Mouse (Mus musculus) layer of hippocampus, adult 9-11 months (tissue): ENCODE measurements around the gene Prss32.
"Not testable (repeated sequence)": the region's sequence is repeated elsewhere in the genome, so short reads cannot be mapped to it uniquely, and the experiment has no call there.

Experiments used
- DNase-seq: peaks from one replicate; pipeline ENCODE4 v3.0.0; 2022

The Prss32 gene

GRCm38 (mm10) chr17:23843141-23843811, 379 bp upstream of the Prss32 start:
- DNase-seq = no peak

DNA sequence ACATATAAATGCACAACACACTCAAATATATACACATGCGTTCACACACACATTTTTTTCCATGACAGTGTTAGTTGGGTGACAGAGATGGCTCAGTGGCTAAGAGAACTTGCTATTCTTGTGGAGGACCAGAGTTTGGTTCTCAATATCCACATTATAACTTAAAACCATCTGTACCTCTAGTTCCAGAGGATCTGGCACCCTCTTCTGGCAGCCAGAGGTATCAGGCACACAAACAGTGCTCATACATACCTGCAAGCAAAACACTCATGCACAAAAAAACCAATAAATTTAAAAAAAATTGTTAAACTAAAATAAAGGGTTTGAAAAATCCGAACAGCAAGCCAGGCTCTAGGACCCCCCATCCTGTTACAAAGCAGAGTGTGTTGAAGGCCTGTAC, 6.4 kb downstream of the Prss32 start:
- no peak for DNase-seq

DNA sequence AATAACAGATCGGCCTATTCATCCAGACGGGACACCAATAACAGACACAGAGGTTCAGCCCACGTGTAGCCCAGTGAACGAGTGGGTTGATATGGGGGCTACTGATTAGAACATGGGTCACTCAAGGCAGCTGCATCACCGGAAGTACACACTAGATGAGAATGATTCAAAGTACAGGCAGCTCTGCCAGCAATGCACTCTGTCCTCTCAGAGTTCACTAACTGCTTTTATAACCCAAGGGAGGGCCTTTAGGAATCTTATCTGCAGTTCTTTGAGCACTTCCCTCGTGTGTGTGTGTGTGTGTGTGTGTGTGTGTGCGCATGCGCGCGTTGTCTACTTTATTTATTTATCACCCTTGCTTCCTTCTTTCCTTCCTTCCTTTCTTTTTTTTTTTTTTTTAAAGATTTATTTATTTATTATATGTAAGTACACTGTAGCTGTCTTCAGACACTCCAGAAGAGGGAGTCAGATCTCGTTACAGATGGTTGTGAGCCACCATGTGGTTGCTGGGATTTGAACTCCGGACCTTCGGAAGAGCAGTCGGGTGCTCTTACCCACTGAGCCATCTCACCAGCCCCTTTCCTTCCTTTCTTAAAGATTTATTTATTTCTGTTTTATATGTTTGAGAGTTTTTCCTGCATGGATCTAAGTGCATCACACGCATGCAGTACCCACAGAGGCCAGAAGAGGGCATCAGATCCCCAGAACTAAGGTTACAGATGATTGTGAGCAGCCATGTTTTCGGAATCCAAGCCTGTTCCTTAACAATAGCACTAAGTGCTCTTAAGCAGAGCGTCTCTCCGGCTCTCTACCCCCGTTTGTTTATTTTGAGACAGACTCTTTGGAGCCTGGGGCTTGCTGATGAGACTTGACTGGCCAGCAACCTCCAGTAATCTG, 7.4 kb downstream of the Prss32 start:
- DNase-seq = no peak

- DNase-seq = no peak
Observed at GRCm38 (mm10) chr17:23853292-23853691, 9.6 kb downstream of the Prss32 start.

- no peak for DNase-seq
Observed at GRCm38 (mm10) chr17:23854229-23854765, 10.6 kb downstream of the Prss32 start.

DNA sequence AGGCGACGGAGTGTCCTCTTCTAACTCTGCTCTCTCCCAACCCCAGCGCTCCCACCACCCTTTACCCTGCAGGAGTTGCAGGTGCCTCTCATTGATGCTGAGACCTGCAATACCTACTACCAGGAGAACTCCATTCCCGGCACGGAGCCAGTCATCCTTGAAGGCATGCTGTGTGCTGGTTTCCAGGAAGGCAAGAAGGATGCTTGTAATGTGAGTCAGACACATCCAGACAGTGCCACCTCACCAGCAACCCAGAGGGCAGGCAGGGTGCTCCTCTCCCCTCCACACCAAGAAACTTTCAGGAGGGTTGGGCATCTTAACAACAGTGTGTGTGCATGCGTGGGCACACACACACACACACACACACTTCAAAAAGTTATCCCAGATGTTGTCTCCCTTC, 13.5 kb downstream of the Prss32 start:
- DNase-seq = no peak

DNA sequence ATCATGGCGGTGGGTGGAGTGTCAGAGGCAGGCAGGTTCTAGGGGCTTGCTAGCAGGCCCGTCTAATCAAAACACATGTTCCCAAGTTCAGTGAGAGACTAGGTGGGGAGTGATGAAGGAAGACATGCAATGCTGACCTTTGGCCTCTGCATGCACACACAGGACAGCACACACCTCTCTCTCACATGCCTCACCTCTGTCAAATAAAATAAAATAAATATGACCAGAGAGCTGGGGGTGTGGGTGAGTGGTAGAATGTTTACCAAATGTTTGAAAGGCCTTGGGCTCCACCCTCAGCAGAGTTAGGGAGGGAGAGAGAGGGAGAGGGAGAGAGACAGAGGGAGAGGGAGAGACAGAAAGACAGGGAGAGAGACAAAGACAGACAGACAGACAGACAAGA, 14.3 kb downstream of the Prss32 start:
- DNase-seq = no peak

- DNase-seq = no peak
Observed at GRCm38 (mm10) chr17:23862926-23863325, 19.3 kb downstream of the Prss32 start.

DNA sequence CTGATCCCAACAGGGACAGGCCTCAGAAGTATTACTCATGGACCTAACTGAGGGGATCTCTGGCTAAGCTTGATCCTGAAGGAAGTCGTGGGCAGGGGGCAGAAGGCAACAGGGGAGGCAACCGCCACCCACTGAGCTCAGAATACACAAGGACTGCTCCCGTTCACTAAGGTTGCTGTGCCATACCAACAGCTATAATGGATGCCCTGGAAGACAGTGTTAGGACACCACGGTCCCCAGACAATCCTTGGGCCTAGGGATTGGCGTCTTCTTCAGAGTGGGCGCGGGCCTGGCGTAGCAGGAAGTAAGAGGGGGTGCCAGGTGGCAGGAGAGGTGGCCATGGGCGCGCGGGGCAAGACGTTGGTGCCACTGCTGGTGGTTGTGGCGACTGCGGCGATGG, 24.1 kb downstream of the Prss32 start, which contains the start of gene Prss21:
Gene Prss21, plus strand, starts transcription at position 301 of the 400 bp plus-strand sequence.
- DNase-seq = no peak

DNA sequence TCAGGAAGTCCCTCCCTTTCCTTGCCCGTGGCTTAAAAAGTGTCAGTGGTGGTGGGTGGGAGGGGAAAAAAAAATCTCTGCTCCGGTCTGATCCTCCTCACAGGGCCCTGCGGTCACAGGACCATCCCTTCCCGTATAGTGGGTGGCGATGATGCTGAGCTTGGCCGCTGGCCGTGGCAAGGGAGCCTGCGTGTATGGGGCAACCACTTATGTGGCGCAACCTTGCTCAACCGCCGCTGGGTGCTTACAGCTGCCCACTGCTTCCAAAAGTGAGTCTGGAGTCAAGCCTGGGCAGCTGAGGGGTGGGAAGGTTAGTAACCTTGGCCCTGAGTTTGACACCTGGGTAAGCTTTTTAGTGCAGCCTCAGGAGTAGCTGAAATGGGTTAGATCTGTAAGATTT, 24.9 kb downstream of the Prss32 start:
- DNase-seq = no peak

- peak; percentile 15 for DNase-seq
Observed at GRCm38 (mm10) chr17:23873884-23874856, 30.5 kb downstream of the Prss32 start.

DNA sequence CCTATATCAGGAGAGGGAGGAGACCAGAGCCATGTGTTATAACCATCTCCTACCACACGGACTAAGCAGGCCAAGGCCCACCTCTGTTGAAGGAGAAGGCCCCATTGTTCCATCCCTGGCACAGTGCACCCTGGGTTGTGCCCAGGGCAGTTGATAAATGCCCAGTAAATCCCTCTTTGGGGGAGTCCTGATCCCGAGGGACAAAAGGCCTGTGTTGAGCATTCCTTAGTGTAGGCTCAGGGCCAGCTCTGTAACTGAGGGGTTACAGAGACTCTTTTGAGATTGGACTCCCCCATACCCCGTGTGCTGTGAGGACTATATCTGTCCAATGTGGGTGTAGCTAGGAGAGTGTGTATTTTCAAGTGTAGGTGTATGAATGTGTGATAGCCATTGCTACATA, 33.1 kb downstream of the Prss32 start:
- DNase-seq = peak; percentile 64

GRCm38 (mm10) chr17:23877166-23877565, 33.5 kb downstream of the Prss32 start:
- DNase-seq = peak; percentile 18

- DNase-seq = not testable (repeated sequence)
Observed at GRCm38 (mm10) chr17:23880576-23880975, 36.9 kb downstream of the Prss32 start, which contains the start of the genes Dcpp1 and Dcpp2. Dcpp1 (plus strand) TSS chr17:23880876. Dcpp2 (plus strand) TSS chr17:23880880.
